Mouse (Mus musculus): ENCODE measurements around the gene Gm20388.

Gm20388 gene

GRCm38 (mm10) chr8:119955333-119955732 lies 44.7 kb downstream of the Gm20388 start:
- no peak for DNase-seq (ENCODE audit: extremely low read depth, insufficient read length, low spot score)

GRCm38 (mm10) chr8:119958076-119958475 lies 47.4 kb downstream of the Gm20388 start:
- DNase-seq (ENCODE audit: extremely low read depth, insufficient read length, low spot score), result no peak

GRCm38 (mm10) chr8:119960531-119961104 lies 50.0 kb downstream of the Gm20388 start:
- DNase-seq (ENCODE audit: extremely low read depth, insufficient read length, low spot score), result peak; percentile 61

- DNase-seq (ENCODE audit: extremely low read depth, insufficient read length, low spot score), result no peak
Measured at GRCm38 (mm10) chr8:119964859-119965258, 54.2 kb downstream of the Gm20388 start.

- DNase-seq (ENCODE audit: extremely low read depth, insufficient read length, low spot score), result no peak
Measured at GRCm38 (mm10) chr8:119967435-119967834, 56.8 kb downstream of the Gm20388 start.

- DNase-seq (ENCODE audit: extremely low read depth, insufficient read length, low spot score), result no peak
Measured at GRCm38 (mm10) chr8:119970169-119970568, 59.5 kb downstream of the Gm20388 start.

- no peak for DNase-seq (ENCODE audit: extremely low read depth, insufficient read length, low spot score)
Measured at GRCm38 (mm10) chr8:119972558-119972957, 61.9 kb downstream of the Gm20388 start.

- no peak for DNase-seq (ENCODE audit: extremely low read depth, insufficient read length, low spot score)
Measured at GRCm38 (mm10) chr8:119978770-119979381, 68.2 kb downstream of the Gm20388 start.

GRCm38 (mm10) chr8:119981253-119981652 lies 70.6 kb downstream of the Gm20388 start:
- DNase-seq (ENCODE audit: extremely low read depth, insufficient read length, low spot score), result no peak

- no peak for DNase-seq (ENCODE audit: extremely low read depth, insufficient read length, low spot score)
Measured at GRCm38 (mm10) chr8:119984085-119984484, 73.4 kb downstream of the Gm20388 start.

- no peak for DNase-seq (ENCODE audit: extremely low read depth, insufficient read length, low spot score)
Measured at GRCm38 (mm10) chr8:119986174-119986573, 75.5 kb downstream of the Gm20388 start.

- peak; percentile 44 for DNase-seq (ENCODE audit: extremely low read depth, insufficient read length, low spot score)
Measured at GRCm38 (mm10) chr8:119988087-119988486, 77.4 kb downstream of the Gm20388 start.

GRCm38 (mm10) chr8:119992249-119992648 lies 81.6 kb downstream of the Gm20388 start, which contains the start of gene Crispld2:
Gene Crispld2 (plus strand): TSS chr8:119992438.
- DNase-seq (ENCODE audit: extremely low read depth, insufficient read length, low spot score), result no peak

- DNase-seq (ENCODE audit: extremely low read depth, insufficient read length, low spot score), result no peak
Measured at GRCm38 (mm10) chr8:119994114-119994513, 83.5 kb downstream of the Gm20388 start.

GRCm38 (mm10) chr8:119994556-119994955 lies 83.9 kb downstream of the Gm20388 start:
- DNase-seq (ENCODE audit: extremely low read depth, insufficient read length, low spot score), result no peak

GRCm38 (mm10) chr8:119997266-119997665 lies 86.6 kb downstream of the Gm20388 start:
- DNase-seq (ENCODE audit: extremely low read depth, insufficient read length, low spot score), result no peak

- DNase-seq (ENCODE audit: extremely low read depth, insufficient read length, low spot score), result no peak
Measured at GRCm38 (mm10) chr8:120000461-120000860, 89.8 kb downstream of the Gm20388 start.

GRCm38 (mm10) chr8:120001712-120002111 lies 91.1 kb downstream of the Gm20388 start:
- DNase-seq (ENCODE audit: extremely low read depth, insufficient read length, low spot score), result no peak

- DNase-seq (ENCODE audit: extremely low read depth, insufficient read length, low spot score), result no peak
Measured at GRCm38 (mm10) chr8:120002348-120002747, 91.7 kb downstream of the Gm20388 start.

GRCm38 (mm10) chr8:120004154-120004702 lies 93.6 kb downstream of the Gm20388 start:
- no peak for DNase-seq (ENCODE audit: extremely low read depth, insufficient read length, low spot score)

- DNase-seq (ENCODE audit: extremely low read depth, insufficient read length, low spot score), result no peak
Measured at GRCm38 (mm10) chr8:120004705-120005381, 94.2 kb downstream of the Gm20388 start.

Measured in 3134 (cell line).